Mouse (Mus musculus) cerebellum, adult 2 months (tissue): Measurements from ENCODE around the gene Slc6a5.

ENCODE experiments used
- CTCF ChIP-seq: fragments of 200-500 bp; IDR thresholded peaks from 2 replicates; pipeline ENCODE4 v1.5.1; 2011; ENCODE audit warnings: low read depth, mild to moderate bottlenecking, control low read depth, low read length, moderate library complexity, borderline replicate concordance; ENCODE audit not compliant: insufficient read depth
- POLR2A ChIP-seq: fragments of 200-500 bp; IDR thresholded peaks from 2 replicates; pipeline ENCODE4 v1.6.1; 2011; ENCODE audit warnings: low read length, control low read depth, borderline replicate concordance; ENCODE audit not compliant: insufficient read depth

DNA sequence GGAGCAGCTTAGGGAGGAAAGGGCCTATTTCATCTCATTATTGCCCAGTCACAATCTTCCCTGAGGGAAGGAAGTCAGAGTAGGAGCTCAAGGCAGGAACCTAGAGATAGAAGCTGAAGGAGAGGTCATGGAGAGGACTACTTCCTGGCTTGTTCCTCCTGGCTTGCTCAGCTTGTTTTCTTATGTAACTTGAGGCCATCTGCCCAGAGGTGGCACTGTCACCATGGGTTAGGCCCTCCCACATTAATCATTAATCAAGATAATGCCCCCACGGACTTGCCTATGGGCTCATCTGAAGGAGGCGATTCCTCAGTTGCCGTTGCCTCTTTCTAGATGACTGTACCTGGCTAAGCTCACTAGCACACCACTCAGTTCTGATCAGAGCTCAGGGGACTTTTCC, 47.2 kb downstream of the Slc6a5 start:
- TF ChIP-seq CTCF = no peak
- TF ChIP-seq POLR2A = no peak
